Mouse (Mus musculus) retina, adult 2 months (tissue): ENCODE results near the gene Mrps23.

Experiments
- DNase-seq: peaks from one replicate; pipeline ENCODE4 v3.0.0-alpha.2; 2012; ENCODE audit warnings: low read depth, low spot score

The Mrps23 gene

GRCm38 (mm10) chr11:88203712-88204532 lies at the start of gene Mrps23:
Gene Mrps23 (plus strand): TSS chr11:88204388.
- peak; percentile 72 for DNase-seq

- DNase-seq: no peak
Measured at GRCm38 (mm10) chr11:88154500-88154899, 49.7 kb upstream of the Mrps23 start.

GRCm38 (mm10) chr11:88155451-88155850 lies 48.7 kb upstream of the Mrps23 start:
- DNase-seq: no peak

- DNase-seq: no peak
Measured at GRCm38 (mm10) chr11:88155998-88156397, 48.2 kb upstream of the Mrps23 start.

- DNase-seq: no peak
Measured at GRCm38 (mm10) chr11:88156403-88156802, 47.8 kb upstream of the Mrps23 start.

GRCm38 (mm10) chr11:88158842-88159246 lies 45.3 kb upstream of the Mrps23 start:
- no peak for DNase-seq

GRCm38 (mm10) chr11:88159389-88159788 lies 44.8 kb upstream of the Mrps23 start:
- DNase-seq: no peak

GRCm38 (mm10) chr11:88160316-88160715 lies 43.9 kb upstream of the Mrps23 start:
- no peak for DNase-seq

- DNase-seq: peak; percentile 77
Measured at GRCm38 (mm10) chr11:88161051-88161581, 43.1 kb upstream of the Mrps23 start.

GRCm38 (mm10) chr11:88161651-88162362 lies 42.4 kb upstream of the Mrps23 start:
- DNase-seq: peak; percentile 78

- no peak for DNase-seq
Measured at GRCm38 (mm10) chr11:88162740-88163139, 41.4 kb upstream of the Mrps23 start.

GRCm38 (mm10) chr11:88164213-88164723 lies 39.9 kb upstream of the Mrps23 start:
- DNase-seq: no peak

GRCm38 (mm10) chr11:88164801-88165377 lies 39.3 kb upstream of the Mrps23 start:
- no peak for DNase-seq

- DNase-seq: no peak
Measured at GRCm38 (mm10) chr11:88165683-88166364, 38.4 kb upstream of the Mrps23 start.

- DNase-seq: no peak
Measured at GRCm38 (mm10) chr11:88166471-88166870, 37.7 kb upstream of the Mrps23 start.

- DNase-seq: no peak
Measured at GRCm38 (mm10) chr11:88168611-88169010, 35.6 kb upstream of the Mrps23 start.

GRCm38 (mm10) chr11:88169531-88170040 lies 34.6 kb upstream of the Mrps23 start:
- no peak for DNase-seq

- no peak for DNase-seq
Measured at GRCm38 (mm10) chr11:88170606-88171005, 33.6 kb upstream of the Mrps23 start.

GRCm38 (mm10) chr11:88171876-88172442 lies 32.2 kb upstream of the Mrps23 start:
- DNase-seq: no peak

GRCm38 (mm10) chr11:88172601-88173325 lies 31.4 kb upstream of the Mrps23 start:
- no peak for DNase-seq
